Mouse (Mus musculus): ENCODE data around the gene Pak2.

GRCm38 (mm10) chr16:31993195-31993594 lies 85.9 kb downstream of the Pak2 start:
- TF ChIP-seq POLR2A (IDR thresholded peaks at IDR 0.05; ENCODE audit: low read depth, low read length) (no peak), CTCF (IDR thresholded peaks at IDR 0.05; ENCODE audit: borderline replicate concordance, insufficient read depth, low read length) (no peak)

All from embryonic fibroblast, embryonic 13.5 days (primary cell).